Mouse (Mus musculus): Measurements from ENCODE around the gene Gm49366.
A peak's percentile ranks its signal among the peaks of the same experiment; 100 is the strongest.
"Not testable (repeated sequence)": the region's sequence is repeated elsewhere in the genome, so short reads cannot be mapped to it uniquely, and the experiment has no call there.

Gene Gm49366

GRCm38 (mm10) chr12:84083842-84084241 is 45.1 kb downstream of the Gm49366 start:
- DNase-seq (ENCODE audit: low spot score), result no peak

GRCm38 (mm10) chr12:84084581-84084980 is 45.8 kb downstream of the Gm49366 start:
- DNase-seq (ENCODE audit: low spot score), result no peak

- DNase-seq (ENCODE audit: low spot score), result not testable (repeated sequence)
Measured at GRCm38 (mm10) chr12:84094666-84095065, 55.9 kb downstream of the Gm49366 start.

DNA sequence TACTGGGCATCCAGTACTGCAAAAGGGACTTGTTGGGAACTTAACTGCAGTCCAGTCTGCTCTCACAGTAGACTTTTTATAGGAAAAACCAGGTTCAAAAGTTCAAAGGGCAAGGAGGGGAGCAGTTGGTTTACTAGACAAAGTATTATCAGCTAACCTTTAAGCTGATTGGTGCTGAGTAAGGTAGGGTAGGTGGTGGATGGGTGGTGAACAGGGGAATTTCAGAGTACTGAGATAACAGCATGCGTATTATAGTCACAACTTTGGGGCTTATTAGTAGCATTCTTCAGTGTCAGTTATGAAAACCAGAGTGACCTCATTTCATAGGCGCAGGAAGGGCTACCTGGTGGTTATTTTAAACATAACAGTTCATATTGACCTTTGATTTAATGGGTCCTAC is 60.9 kb downstream of the Gm49366 start:
- DNase-seq (ENCODE audit: low spot score), result no peak

DNA sequence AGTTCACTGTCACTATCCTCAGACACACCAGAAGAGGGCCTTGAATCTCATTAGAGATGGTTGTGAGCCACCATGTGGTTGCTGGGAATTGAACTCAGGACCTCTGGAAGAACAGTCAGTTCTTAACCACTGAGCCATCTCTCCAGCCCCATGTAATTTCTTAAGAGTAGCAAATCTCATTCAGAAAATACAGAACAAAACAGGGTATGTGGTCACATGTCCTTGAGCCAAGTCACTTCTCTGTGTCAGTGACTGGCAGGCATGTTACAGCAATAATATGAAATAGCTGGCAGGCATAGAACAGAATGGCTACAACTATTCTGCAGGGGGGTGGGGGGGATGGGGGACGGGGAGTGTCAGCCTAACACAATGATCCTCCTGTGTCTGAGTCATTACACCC is 61.3 kb downstream of the Gm49366 start:
- DNase-seq (ENCODE audit: low spot score), result no peak

- peak; percentile 49 for DNase-seq (ENCODE audit: low spot score)
Measured at GRCm38 (mm10) chr12:84100604-84101492, 62.1 kb downstream of the Gm49366 start, which contains the start of gene Acot6. Gene Acot6, plus strand, starts transcription at chr12:84100654.

DNA sequence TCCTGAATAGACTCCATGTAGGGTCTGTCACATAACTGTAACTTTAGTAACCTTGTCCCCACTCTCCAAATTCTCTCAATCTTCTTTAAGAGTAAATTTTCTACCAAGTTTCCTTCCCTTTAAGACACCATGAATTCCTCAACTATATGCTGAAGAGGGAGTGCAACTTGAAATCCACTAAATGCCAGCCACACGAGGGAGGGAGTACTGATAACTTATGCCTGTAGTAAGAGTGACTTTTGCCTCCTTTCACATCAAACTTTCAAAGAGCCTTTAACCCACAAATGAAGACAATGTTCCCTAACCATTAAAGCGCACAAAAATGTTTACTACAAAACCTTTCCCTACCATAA is 62.7 kb downstream of the Gm49366 start:
- no peak for DNase-seq (ENCODE audit: low spot score)

GRCm38 (mm10) chr12:84107012-84107411 is 68.3 kb downstream of the Gm49366 start:
- DNase-seq (ENCODE audit: low spot score), result peak; percentile 54

GRCm38 (mm10) chr12:84107692-84108091 is 69.0 kb downstream of the Gm49366 start:
- DNase-seq (ENCODE audit: low spot score), result no peak

All from ovary, postnatal 36 days (tissue).